Mouse (Mus musculus) Muller cell, postnatal 12 days (primary cell): Measurements from ENCODE around the gene Snx32.

ENCODE experiments used
- DNase-seq: peaks from one replicate; pipeline ENCODE4 v3.0.0-alpha.2; 2015; ENCODE audit errors: inconsistent ontology term

Gene Snx32

DNA sequence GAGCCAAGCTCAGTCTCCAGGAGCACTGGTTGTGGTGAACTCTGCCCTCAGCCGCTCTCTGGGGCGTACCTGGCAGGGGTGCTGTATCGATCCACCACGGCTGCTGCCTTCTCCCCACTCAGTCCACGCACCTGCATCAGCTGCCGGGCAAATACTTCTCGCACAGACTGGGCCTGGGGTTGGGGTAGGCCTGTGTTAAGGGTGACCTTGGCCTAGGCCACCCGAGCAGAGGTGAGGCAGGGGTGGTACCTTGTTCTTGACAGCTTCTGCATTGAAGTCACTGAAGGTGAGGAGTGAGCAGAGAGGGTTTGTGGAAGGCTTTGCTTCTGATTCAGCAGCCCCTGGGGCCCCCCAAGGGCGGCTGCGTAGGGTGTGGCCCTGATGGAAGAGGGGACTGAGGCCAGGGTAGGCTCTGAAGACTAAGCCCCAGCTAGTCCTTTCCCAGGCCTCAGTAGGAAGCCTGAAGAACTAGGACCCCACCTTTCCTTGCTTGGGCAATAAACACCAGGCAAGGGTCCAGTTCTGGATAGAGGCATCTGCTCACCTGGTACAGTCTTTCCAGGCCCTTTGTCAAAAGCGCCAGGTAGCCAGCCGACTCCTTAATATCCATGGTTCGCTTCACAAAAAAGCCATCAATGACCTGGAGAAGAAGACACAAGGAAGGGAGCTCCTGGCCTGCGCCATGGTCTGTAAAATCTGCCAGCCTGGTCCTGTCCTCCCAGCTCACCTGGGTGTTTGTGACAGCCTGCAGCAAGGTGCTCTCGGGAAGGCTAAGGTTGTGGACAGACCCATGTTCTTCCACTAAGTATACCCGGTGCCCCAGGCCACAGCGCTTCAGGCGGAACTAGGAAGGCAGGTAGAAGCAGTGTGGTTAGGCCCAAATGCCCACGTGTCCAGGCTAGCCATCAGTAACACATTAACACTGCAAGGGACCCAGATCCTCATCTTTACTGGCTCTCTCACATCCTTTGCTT is 26.7 kb downstream of the Snx32 start:
- no peak for DNase-seq

- DNase-seq, result no peak
Measured at GRCm38 (mm10) chr19:5481398-5481797, 28.9 kb downstream of the Snx32 start.

GRCm38 (mm10) chr19:5480016-5480415 is 30.3 kb downstream of the Snx32 start:
- no peak for DNase-seq

- no peak for DNase-seq
Measured at GRCm38 (mm10) chr19:5477668-5478300, 32.6 kb downstream of the Snx32 start.

- no peak for DNase-seq
Measured at GRCm38 (mm10) chr19:5477004-5477667, 33.2 kb downstream of the Snx32 start.

- DNase-seq, result peak; percentile 69
Measured at GRCm38 (mm10) chr19:5475069-5475714, 35.1 kb downstream of the Snx32 start.

GRCm38 (mm10) chr19:5474281-5475068 is 35.9 kb downstream of the Snx32 start:
- DNase-seq, result peak; percentile 75

DNA sequence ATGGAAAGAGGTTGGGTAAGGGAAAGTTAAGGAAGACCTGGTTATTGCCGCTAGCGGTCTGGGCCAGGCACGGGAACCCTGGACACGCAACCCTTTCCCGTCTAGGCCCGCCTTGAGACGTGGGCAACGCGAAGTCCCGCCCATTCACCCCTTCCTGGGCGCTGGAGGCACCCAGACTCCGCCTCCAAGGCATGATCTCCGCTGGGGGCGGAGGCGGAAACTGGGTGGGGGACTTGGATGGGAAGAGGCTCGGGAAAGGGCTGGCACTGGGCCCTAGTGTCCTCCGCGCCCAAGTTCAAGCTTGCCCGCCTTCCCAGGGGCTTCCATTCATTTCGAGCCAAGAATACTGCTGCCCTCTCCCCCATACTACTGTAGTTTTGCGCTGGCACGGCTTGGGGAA is 36.6 kb downstream of the Snx32 start, which contains the start of gene Efemp2:
Gene Efemp2 (plus strand): TSS at position 235 of the 400 bp plus-strand sequence.
- DNase-seq, result peak; percentile 92

DNA sequence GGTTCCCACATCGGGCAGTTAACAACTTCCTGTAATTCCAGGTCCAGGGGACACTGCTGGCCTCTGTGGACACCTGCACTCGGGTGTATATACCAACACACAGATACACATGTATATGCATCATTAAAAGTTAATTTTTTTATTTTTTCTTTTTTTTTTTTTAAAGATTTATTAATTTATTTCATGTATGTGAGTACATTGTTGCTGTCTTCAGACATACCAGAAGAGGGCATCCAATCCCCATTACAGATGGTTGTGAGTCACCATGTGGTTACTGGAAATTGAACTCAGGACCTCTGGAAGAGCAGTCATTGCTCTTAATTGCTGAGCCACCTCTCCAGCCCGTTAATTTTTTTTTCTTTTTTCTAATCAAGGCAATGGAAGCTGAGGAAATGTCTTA is 37.5 kb downstream of the Snx32 start:
- no peak for DNase-seq

DNA sequence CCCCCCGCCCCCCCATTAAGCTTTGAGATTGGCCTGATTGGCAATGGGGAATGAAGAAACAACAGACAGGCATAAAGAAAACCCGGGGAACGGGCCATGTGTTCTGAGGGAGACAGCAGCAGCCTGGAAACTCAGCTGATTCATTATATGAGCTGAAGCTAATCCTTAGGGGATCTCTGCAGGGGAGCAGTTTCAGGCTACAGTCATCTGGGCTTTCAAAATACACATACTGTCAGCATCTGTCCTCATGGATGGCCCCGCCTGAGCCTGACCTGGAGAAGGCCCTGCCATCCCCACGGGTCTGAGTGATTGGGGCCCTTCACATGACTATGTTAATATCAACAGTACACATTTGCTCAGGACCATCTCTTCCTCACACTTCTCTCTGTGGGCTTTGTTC is 38.5 kb downstream of the Snx32 start:
- DNase-seq, result no peak

DNA sequence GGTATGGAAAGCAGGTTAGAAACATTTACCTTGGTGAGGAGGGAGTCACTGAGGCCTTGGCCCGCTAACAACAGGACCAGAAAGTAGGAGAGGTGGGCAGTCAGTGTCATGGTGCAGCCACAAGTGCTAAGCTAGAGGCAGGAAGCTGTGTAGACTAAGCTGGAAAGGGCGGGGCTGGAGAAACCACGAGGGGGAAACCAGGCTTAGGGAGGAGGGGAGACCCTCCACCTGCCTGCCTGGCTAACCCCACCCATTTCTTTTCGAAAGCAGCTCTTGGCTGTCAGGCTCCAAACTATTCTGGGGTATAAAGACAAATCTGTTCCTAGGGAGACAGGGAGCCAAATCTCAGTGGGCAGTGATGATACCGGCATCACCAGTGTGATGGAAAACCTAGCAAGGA is 42.0 kb downstream of the Snx32 start, which contains the start of gene Ctsw:
Gene Ctsw (minus strand): TSS at position 134 of the 400 bp plus-strand sequence.
- DNase-seq, result no peak

GRCm38 (mm10) chr19:5466916-5467500 is 43.3 kb downstream of the Snx32 start:
- DNase-seq, result peak; percentile 69

DNA sequence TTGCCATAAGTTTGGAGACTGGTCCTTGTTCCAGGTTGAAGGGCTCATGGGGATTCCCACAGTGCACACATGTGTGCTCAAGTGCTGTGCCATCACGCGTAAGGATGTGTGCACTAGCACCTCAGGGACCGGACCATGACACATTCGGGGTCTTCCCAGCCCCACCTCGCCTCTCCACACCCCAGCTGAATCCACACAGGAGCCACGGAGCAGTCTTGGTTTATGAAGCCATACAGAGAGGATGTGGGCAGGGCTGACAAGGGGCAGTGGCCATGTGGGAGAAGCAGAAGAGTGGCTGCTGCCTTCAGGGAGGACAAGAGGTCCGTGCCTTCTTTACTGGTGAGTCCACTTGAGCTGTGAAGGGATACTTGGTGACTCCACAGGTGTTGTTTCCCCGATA is 45.3 kb downstream of the Snx32 start:
- DNase-seq, result no peak

GRCm38 (mm10) chr19:5463791-5464562 is 46.4 kb downstream of the Snx32 start:
- DNase-seq, result peak; percentile 71

DNA sequence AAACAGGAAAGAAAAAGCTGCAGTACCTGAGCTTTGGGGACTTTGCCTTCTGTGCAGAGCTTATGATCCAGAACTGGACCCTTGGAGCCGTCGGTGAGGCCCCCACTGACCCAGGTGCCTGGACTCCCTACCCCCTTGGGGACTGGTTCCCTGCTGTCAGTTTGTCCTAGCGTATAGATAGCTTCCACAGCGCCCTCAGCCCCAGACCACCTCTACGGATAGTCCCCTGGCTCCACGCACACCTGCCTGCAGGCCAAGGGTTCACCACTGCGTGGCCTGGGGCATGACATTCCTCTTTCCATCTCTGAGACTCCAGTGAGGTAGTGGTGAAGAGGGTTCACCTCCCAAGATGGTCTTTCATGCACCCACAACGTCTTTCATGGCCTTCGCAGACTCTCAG is 47.1 kb downstream of the Snx32 start:
- no peak for DNase-seq

DNA sequence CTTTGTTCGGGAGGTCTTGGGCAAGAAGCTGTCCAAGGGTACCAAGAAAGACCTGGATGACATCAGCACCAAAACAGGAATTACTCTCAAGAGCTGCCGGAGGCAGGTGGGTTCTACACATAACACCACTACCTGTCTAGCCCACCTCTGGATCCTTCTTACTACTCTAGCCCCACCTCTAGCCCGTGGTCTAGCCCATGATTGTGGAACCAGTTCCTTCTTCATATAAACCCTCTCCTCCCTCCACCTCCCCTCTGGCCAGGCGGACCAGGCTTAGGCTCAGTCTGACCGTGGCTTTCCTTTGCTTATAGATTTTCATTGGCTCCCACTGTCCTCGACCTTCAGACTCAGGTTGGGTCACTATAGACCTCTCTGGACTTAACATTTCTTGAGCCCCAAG is 48.9 kb downstream of the Snx32 start:
- no peak for DNase-seq

GRCm38 (mm10) chr19:5460465-5460911 is 49.9 kb downstream of the Snx32 start, which contains the start of gene Fibp:
Fibp (plus strand) TSS chr19:5460615.
- DNase-seq, result peak; percentile 90

GRCm38 (mm10) chr19:5459896-5460295 is 50.4 kb downstream of the Snx32 start:
- DNase-seq, result no peak

DNA sequence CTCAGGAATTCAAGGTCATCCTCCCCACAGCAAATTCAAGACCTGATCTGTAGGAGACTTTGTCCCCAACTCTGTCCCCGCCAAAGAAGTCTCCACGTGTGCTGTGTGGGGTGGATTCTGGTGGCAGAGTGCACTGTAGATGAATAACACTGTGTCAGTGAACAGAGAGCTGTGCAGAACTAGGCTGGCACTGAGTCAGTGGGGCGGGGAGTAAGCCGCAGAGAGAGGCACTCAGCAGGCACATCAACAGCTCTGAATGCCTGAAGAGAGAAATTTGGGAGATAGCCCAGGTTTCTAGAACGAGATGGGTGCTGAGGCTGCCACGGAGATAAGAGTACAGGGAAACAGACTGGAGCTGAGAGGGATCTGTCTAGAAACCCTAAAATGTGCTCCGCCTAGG is 51.3 kb downstream of the Snx32 start:
- peak; percentile 63 for DNase-seq
